Mouse (Mus musculus): ENCODE results near the gene Olfr194.
"Not testable (repeated sequence)": the region's sequence is repeated elsewhere in the genome, so short reads cannot be mapped to it uniquely, and the experiment has no call there.

DNA sequence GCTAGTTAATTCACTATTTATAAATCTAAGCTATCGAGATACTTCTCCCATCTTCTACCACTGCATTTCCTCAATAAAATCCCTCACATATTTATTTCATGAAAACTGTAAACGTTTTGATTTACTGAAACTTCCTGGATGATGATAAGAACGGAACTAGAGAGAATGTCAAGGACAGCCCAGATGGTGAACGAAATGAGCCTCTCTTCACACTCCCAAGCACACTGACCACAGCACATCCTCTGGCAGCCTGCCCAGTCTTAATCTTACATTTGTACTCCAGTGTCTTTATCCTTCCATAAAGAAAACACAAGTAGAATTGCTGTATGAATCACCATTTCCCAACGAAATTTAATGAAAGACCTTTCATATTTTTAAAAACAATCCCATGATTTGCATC is 12.3 kb downstream of the Olfr194 start:
- not testable (repeated sequence) for TF ChIP-seq EP300 (IDR thresholded peaks at IDR 0.05; ENCODE audit: insufficient read depth, low read depth, low read length); CTCF (IDR thresholded peaks at IDR 0.05; ENCODE audit: low read depth, low read length); POLR2A (IDR thresholded peaks at IDR 0.05; ENCODE audit: insufficient read depth, low read length)

Data from ES-Bruce4 (cell line).